Mouse (Mus musculus): ENCODE data around the gene Armc8. TPM values are rescaled to one million over a fixed set of nuclear protein-coding genes. Genes with fewer than 3 reads are reported as not detected.

Armc8 gene
- polyA plus RNA-seq (2014; fragmentation: Illumina TruSeq; extraction: RNeasy Lipid Tissue Mini Kit (QIAGEN cat#74804); ENCODE audit: low replicate concordance) = 48.9 TPM

GRCm38 (mm10) chr9:99568347-99569070, at the start of gene Armc8:
Gene Armc8, minus strand, starts transcription at chr9:99568899.

GRCm38 (mm10) chr9:99612202-99612601, 43.5 kb upstream of the Armc8 start, which contains the start of gene A4gnt:
Gene A4gnt, plus strand, starts transcription at chr9:99612502.

GRCm38 (mm10) chr9:99575677-99576480, 7.2 kb upstream of the Armc8 start, which contains the start of gene Dbr1:
Gene Dbr1, plus strand, starts transcription at chr9:99575799.

GRCm38 (mm10) chr9:99451161-99451560, 117.5 kb downstream of the Armc8 start, which contains the start of gene Nme9:
Gene Nme9, plus strand, starts transcription at chr9:99451475.

GRCm38 (mm10) chr9:99437031-99437764, 131.5 kb downstream of the Armc8 start, which contains the start of gene Mras:
Gene Mras, minus strand, starts transcription at chr9:99437381.

Other genes starting within 250 kb of the Armc8 start
- gene Esyt3, start 210.3 kb downstream of the Armc8 start, polyA plus RNA-seq (2014; fragmentation: Illumina TruSeq; extraction: RNeasy Lipid Tissue Mini Kit (QIAGEN cat#74804); ENCODE audit: low replicate concordance) = 0.19 TPM
- gene Mras, start 131.5 kb downstream of the Armc8 start, polyA plus RNA-seq (2014; fragmentation: Illumina TruSeq; extraction: RNeasy Lipid Tissue Mini Kit (QIAGEN cat#74804); ENCODE audit: low replicate concordance) = 1.1 TPM
- gene Nme9, start 117.4 kb downstream of the Armc8 start, polyA plus RNA-seq (2014; fragmentation: Illumina TruSeq; extraction: RNeasy Lipid Tissue Mini Kit (QIAGEN cat#74804); ENCODE audit: low replicate concordance) = not detected
- 14.8 TPM for gene Dbr1, start 6.9 kb upstream of the Armc8 start, polyA plus RNA-seq (2014; fragmentation: Illumina TruSeq; extraction: RNeasy Lipid Tissue Mini Kit (QIAGEN cat#74804); ENCODE audit: low replicate concordance)
- 0.93 TPM for gene A4gnt, start 43.6 kb upstream of the Armc8 start, polyA plus RNA-seq (2014; fragmentation: Illumina TruSeq; extraction: RNeasy Lipid Tissue Mini Kit (QIAGEN cat#74804); ENCODE audit: low replicate concordance)
- gene Dzip1l, start 60.6 kb upstream of the Armc8 start, polyA plus RNA-seq (2014; fragmentation: Illumina TruSeq; extraction: RNeasy Lipid Tissue Mini Kit (QIAGEN cat#74804); ENCODE audit: low replicate concordance) = 0.22 TPM
- gene Cldn18, start 148.4 kb upstream of the Armc8 start, polyA plus RNA-seq (2014; fragmentation: Illumina TruSeq; extraction: RNeasy Lipid Tissue Mini Kit (QIAGEN cat#74804); ENCODE audit: low replicate concordance) = not detected